Mouse (Mus musculus) small intestine, adult 2 months (tissue): ENCODE measurements around the gene Lfng.

ENCODE experiments used
- CTCF ChIP-seq: fragments of 200-500 bp; IDR thresholded peaks from 2 replicates; pipeline ENCODE4 v1.5.1; 2012; ENCODE audit warnings: low read depth, mild to moderate bottlenecking, control low read depth, inconsistent platforms, low read length, moderate library complexity, mixed read lengths; ENCODE audit not compliant: insufficient replicate concordance, insufficient read length; ENCODE audit errors: extremely low read depth
- POLR2A ChIP-seq: fragments of 200-500 bp; IDR thresholded peaks from 2 replicates; pipeline ENCODE4 v1.6.1; 2012; ENCODE audit warnings: low read depth, mild to moderate bottlenecking, control low read depth, inconsistent platforms, low read length, moderate library complexity

GRCm38 (mm10) chr5:140637989-140638388, 30.9 kb downstream of the Lfng start:
- TF ChIP-seq CTCF (no peak), POLR2A (no peak)
